Mouse (Mus musculus): Measurements from ENCODE around the gene Chd4.

Gene Chd4

GRCm38 (mm10) chr6:125090341-125091085 is 5.3 kb upstream of the Chd4 start:
- DNase-seq (ENCODE audit: low spot score) = no peak

GRCm38 (mm10) chr6:125092372-125092771 is 3.4 kb upstream of the Chd4 start:
- DNase-seq (ENCODE audit: low spot score) = no peak

- DNase-seq (ENCODE audit: low spot score) = no peak
These were observed 938 bp upstream of the Chd4 start for GRCm38 (mm10) chr6:125094843-125095242.

- DNase-seq (ENCODE audit: low spot score) = no peak
These were observed 457 bp downstream of the Chd4 start for GRCm38 (mm10) chr6:125096279-125096596.

- DNase-seq (ENCODE audit: low spot score) = peak; percentile 63
These were observed 990 bp downstream of the Chd4 start for GRCm38 (mm10) chr6:125096597-125097345.

- no peak for DNase-seq (ENCODE audit: low spot score)
These were observed 1.5 kb downstream of the Chd4 start for GRCm38 (mm10) chr6:125097346-125097689.

- no peak for DNase-seq (ENCODE audit: low spot score)
These were observed 2.2 kb downstream of the Chd4 start for GRCm38 (mm10) chr6:125097951-125098350.

GRCm38 (mm10) chr6:125098513-125098912 is 2.7 kb downstream of the Chd4 start:
- DNase-seq (ENCODE audit: low spot score) = no peak

GRCm38 (mm10) chr6:125099421-125099971 is 3.7 kb downstream of the Chd4 start:
- DNase-seq (ENCODE audit: low spot score) = no peak

GRCm38 (mm10) chr6:125101444-125101843 is 5.7 kb downstream of the Chd4 start:
- no peak for DNase-seq (ENCODE audit: low spot score)

- no peak for DNase-seq (ENCODE audit: low spot score)
These were observed 8.4 kb downstream of the Chd4 start for GRCm38 (mm10) chr6:125104223-125104622.

- DNase-seq (ENCODE audit: low spot score) = no peak
These were observed 11.9 kb downstream of the Chd4 start for GRCm38 (mm10) chr6:125107705-125108104.

- no peak for DNase-seq (ENCODE audit: low spot score)
These were observed 13.6 kb downstream of the Chd4 start for GRCm38 (mm10) chr6:125109371-125109770.

GRCm38 (mm10) chr6:125110927-125111326 is 15.1 kb downstream of the Chd4 start:
- DNase-seq (ENCODE audit: low spot score) = no peak

GRCm38 (mm10) chr6:125112553-125112952 is 16.8 kb downstream of the Chd4 start:
- no peak for DNase-seq (ENCODE audit: low spot score)

GRCm38 (mm10) chr6:125119387-125119786 is 23.6 kb downstream of the Chd4 start:
- DNase-seq (ENCODE audit: low spot score) = no peak

GRCm38 (mm10) chr6:125128724-125129123 is 32.9 kb downstream of the Chd4 start:
- no peak for DNase-seq (ENCODE audit: low spot score)

GRCm38 (mm10) chr6:125129710-125130402 is 34.1 kb downstream of the Chd4 start:
- no peak for DNase-seq (ENCODE audit: low spot score)

- peak; percentile 86 for DNase-seq (ENCODE audit: low spot score)
These were observed 35.7 kb downstream of the Chd4 start, which contains the start of gene Nop2 for GRCm38 (mm10) chr6:125131302-125132156. Gene Nop2 (plus strand): TSS chr6:125131909.

GRCm38 (mm10) chr6:125132470-125132869 is 36.7 kb downstream of the Chd4 start:
- no peak for DNase-seq (ENCODE audit: low spot score)

- DNase-seq (ENCODE audit: low spot score) = no peak
These were observed 41.4 kb downstream of the Chd4 start for GRCm38 (mm10) chr6:125137002-125137671.

All from ovary, postnatal 36 days (tissue).